Mouse (Mus musculus) liver, postnatal 0 days (tissue): ENCODE measurements around the gene Klhdc4.

Experiments used
- CTCF ChIP-seq: sonication (generic); IDR thresholded peaks from 2 replicates; pipeline ENCODE4 v1.5.1; 2016; ENCODE audit warnings: antibody characterized with exemption, low read depth
- EP300 ChIP-seq: IDR thresholded peaks from 2 replicates; pipeline ENCODE4 v1.6.1; 2016; ENCODE audit warnings: antibody characterized with exemption, low read depth, mild to moderate bottlenecking

GRCm38 (mm10) chr8:121850436-121850820 is 21.1 kb upstream of the Klhdc4 start:
- no peak for TF ChIP-seq EP300
- no peak for TF ChIP-seq CTCF
